Mouse (Mus musculus) large intestine, adult 2 months (tissue): ENCODE results near the gene Usp33. TPM values are rescaled to one million over a fixed set of nuclear protein-coding genes. Genes with fewer than 3 reads are reported as not detected.
"Not testable (repeated sequence)": the region's sequence is repeated elsewhere in the genome, so short reads cannot be mapped to it uniquely, and the experiment has no call there.

Experiments used
- DNase-seq: peaks from one replicate; pipeline ENCODE4 v3.0.0-alpha.2; 2012; ENCODE audit warnings: low read depth, low spot score
- WGBS: fragments of 180-500 bp; shearing (Covaris S2); methylation state at CpG from one replicate; pipeline ENCODE4 v1.1.7; 2018; 5-methylcytosine and 5-hydroxymethylcytosine counted together
- polyA plus RNA-seq: library from polyadenylated mRNA; depleted of rRNA; stranded (reverse); fragments of >200 nt; gene quantifications from 2 replicates; pipeline ENCODE4 v1.2.3, GENCODE M21; 2012; rRNA removed

Usp33 gene
- polyA plus RNA-seq: 12.3 and 24.2 TPM in 2 replicates

DNA sequence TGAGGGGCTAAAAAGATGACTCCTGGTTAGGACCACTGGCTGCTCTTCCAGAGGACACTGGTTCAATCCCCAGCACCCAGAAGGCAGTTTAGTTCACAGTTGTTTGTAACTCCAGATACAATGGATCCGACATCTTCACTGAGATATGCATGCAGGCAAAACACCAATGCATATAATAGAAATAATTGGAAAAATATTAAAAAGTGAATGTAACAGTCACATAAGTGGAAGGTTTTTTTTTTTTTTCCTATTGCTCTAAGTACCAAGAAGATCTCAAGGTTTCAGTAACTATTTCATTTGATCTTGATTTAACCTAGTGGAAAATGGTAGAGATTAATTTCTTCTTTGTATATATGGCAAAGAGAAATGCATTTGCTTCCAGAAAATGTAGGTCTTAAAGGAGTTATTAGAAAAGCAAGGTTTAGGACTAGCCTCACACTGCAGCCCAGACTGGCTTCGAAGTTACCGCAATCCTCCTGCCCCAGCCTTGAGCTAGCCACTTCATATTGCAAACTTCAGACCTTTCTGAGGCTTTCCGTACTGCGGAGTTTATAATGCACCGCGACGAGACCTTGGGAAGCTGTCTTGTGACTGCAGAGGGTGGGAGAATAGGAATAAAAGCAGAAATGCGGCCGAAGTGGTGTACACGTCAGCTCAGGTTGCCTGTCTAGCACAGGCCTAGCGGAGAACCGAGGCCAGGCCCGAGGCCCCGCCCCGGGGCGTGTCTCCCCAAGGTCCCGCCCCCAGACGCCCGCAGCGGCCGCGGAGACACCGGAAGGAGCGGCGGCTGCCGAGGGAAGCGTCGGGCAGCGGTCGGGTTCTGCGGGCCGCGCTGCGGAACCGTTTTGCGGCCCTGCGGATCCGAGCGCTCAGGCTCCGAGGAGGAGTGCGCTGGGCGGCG is at the start of gene Usp33:
Usp33 (plus strand) TSS at position 747 of the 901 bp plus-strand sequence.
- DNase-seq: no peak
- 7% methylated on average over 43 of the region's 44 CpGs for WGBS

DNA sequence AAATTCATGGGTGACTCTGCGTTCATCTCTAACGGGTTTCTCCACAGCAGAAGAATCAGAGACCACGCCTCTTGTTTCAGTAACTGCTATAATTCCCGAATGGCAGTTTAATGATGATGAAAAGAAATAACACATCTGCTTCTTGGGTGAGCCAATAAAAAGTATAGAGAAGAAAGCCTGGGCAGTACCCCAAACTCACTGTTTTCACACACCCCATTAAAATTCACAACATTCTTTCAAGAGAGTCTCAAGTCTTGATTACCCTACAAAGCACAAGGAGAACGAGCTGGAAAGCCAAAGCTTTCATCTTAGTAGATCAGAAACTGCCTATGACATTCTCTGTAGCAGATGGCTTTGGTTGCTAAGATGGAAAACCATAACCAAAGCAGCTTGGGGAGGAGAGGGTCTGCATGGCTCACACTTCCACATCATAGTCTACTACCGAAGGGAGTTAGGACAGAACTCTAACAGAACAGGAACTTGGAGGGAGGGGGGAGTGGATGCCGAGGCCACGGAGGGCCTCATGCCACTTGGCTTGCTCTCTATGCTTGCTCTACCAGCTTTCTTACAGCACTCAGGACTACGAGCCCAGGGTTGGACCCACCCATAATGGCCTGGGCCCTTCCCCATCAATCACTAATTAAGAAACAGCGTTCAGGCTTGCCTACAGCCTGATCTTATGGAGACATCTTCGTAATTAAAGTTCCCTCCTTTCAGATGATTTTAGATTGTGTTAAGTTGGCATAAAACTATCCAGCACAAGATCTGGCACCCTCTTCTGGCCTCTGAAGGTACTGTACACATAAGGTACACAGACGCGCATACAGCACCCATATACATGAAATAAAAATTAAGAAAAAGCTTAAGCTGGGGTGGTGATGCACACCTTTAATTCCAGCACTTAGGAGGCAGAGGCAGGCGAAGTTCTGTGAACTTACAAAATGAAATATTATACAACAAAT is 45.6 kb upstream of the Usp33 start:
- DNase-seq: no peak
- 73% methylated on average over 14 of the region's 14 CpGs for WGBS

DNA sequence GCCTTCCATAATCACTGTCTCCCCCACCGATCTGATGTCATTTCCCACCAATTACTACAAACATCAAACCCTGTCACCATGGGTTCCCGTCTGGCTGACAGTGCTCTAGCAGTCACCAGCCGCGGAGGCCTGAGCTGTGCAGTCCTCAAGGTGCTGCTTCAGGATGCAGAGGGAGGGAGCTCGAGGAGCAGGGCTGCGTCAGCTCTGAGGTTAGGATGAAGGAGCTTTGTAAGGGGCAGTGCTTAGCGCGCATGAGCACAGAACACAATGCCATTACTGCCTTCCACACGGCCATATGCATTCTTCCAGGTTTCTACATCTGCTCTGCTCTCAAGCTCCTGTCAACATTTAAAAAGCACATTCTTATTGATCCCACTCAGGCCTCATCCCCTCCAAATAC is 43.3 kb upstream of the Usp33 start:
- 91% methylated on average over 9 of the region's 9 CpGs for WGBS
- DNase-seq: no peak

DNA sequence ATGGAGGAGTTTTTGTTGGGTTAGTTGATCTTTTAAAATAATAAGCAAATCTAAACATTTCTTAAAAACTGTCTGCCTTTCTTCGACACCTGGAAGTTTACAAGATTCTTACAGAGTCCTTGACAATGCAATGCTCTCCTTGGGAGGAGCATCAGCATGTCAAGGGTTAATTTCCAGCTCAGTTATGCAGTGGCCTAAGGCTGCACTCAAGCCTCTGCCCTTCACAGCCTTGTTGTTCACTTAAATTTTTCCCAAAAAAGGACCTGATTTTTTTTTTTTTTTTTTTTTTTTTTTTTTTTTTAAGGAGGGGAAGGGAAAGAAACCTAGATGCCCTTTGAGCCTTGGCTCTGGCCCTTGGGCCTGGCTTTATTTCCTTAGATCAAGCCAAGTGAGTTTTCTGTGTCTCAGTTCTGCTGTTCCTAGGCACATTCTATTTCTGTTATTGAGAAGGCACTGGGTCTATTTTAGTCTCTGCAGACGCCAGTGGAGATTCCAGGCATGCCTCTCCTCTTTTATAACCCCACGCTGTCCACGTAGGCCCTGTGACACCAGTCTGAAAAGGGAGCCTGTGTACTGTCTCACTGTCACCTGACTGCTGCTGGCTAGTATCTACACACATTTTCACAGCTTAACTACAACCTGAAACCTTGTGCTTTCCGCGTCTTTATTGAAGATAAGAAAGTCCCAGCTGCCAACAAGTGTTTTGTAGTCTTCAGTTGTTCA is 42.0 kb upstream of the Usp33 start:
- DNase-seq: no peak
- WGBS: 27% methylated on average over 6 of the region's 6 CpGs

DNA sequence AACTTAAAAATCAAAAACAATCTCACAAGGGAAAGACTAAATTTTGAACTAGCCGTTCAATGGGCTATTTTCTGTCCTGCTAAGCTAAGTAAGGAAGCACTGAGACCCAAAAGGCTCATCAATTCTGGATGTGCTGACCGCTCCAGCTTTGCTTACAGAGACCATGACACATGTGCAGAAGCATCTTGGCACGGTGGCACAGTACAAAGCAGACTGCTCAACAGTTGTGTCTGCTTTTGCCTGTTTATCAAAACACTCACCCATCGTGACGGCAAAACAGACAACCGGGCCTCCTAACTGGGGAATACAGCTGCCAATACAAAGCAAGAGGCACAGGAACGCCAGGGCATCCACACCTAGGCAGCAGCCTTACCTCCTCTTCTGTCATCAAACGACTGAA is 41.2 kb upstream of the Usp33 start:
- no peak for DNase-seq
- WGBS: 76% methylated on average over 8 of the region's 8 CpGs

DNA sequence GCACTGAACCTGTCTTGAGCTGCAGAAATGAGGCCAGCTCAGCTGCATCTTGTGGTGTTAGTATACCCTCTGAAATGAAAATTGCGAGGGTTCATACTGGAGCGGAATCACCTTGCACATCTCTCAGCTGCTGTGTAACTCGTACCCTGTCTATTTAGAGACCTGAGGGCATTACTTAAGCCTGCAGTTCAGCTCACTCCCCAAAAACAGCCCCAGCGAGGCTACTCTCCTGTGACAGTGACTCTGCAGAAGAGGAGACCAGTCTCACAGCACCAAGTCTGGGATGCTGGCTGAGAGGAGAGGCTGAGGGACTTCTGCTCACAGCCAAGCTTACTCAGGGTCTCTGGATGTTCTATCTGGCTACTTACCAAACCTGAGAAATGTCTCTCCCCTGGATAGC is 40.3 kb upstream of the Usp33 start:
- DNase-seq: no peak
- WGBS: 91% methylated on average over 4 of the region's 4 CpGs

DNA sequence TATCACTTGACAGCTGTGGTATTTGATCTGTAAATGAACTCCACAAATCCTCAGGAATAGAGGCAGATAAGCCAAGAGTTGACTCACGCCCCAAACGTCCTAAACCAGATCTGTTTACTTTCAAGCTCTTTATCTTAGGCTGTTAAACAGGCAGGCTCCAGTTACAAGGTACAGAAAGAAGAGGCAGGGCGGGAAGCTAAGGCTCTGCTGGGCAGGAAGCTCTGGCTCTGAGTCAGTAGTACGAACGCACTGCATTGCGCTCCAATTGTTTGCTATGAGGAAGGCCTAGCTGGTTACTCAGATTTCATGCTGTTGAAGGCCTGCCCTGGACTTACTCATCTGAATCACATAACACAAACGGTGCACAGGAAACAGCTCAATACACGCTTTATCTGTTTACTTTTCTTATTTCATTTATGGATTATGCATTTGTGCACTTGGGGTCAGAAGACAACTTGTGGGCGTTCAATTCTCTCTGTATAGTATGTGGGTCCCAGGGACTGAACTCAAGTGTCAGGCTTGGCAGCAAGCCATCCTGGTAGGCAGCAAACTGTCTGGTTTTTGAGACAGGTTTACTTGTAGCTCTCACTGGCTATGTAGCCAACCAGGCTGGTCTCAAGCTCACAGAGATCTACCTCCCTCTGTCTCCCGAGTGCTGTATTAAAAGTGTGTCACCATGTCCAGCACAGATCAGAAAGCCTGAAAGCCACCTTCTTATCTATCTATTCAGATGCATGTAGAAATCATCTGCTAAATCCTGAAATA is 37.6 kb upstream of the Usp33 start:
- peak; percentile 85 for DNase-seq
- 12% methylated on average over 10 of the region's 10 CpGs for WGBS

DNA sequence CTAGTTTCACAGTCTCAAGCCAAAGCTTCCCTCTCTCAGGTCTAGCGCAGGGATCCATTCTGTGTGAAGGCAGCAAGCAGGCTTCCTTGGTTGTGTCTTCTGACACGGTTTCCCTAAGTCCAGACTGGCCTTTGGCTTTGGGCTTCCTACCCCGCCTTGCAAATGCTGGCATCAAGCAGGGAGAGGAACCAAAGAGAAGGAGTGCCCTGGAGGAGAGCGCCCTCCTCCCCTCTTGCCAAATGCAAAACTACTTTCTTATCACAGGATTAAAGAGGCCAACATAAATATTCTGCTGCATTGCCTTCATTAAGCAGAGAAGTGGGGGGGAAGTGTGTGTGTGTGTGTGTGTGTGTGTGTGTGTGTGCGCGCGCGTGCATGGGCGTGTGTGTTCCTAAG is 37.0 kb upstream of the Usp33 start:
- 53% methylated on average over 9 of the region's 9 CpGs for whole genome bisulfite sequencing
- DNase-seq: no peak

DNA sequence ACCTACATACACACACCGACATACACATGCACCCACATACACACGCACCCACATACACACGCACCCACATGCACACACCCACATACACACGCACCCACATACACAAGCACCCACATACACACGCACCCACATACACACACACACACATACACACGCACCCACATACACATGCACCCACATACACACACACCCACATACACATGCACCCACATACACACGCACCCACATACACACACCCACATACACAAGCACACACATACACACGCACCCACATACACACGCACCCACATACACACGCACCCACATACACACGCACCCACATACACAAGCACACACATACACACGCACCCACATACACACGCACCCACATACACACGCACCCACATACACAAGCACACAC is 31.6 kb upstream of the Usp33 start:
- WGBS: 77% methylated on average over 14 of the region's 14 CpGs
- not testable (repeated sequence) for DNase-seq

DNA sequence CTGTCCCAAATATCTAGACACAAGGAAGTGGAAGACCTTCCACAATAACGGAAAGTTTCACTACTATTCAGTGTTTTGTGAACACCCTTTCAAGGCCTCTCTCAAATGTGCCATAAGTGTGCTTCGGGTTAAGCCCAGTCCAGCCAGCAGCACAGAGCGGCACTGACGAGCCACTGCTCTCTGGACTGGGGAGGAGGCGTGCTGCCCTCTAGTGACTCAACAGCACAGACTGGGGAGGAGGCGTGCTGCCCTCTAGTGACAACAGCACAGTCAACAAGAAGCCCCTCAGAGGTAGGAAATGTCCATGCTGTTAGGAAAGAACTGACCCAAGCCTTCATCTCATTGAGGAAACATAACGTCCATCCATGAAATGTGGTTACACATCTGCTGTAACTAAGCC is 30.7 kb upstream of the Usp33 start:
- DNase-seq: no peak
- WGBS: 6% methylated on average over 7 of the region's 7 CpGs

DNA sequence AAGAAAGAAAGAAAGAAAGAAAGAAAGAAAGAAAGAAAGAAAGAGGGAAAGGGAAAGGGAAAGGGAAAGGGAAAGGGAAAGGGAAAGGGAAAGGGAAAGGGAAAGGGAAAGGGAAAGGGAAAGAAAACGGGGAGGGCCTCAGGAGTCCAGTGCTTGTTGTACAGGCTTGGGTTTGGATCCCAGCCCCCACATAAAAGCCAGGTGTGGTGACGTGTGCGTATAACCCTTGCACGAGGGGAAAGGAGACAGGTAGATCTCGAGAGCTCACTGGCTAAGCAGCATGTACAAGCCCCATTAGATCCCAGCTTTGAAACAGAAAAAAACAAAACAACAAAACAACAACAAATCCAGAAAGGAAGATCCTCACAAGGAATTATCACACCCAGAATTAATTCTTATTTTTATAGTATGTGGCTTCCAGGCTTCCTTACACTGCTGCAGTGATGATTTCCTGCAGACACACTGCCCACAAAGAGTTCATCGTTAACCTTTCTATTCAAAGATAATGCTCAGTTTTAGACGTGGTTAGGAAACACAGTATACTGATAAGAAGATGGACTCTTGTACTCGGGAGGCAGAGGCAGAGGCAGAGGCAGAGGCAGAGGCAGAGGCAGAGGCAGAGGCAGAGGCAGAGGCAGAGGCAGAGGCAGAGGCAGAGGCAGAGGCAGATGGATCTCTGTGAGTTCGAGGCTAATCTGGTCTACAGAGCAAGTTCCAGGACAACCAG is 29.7 kb upstream of the Usp33 start:
- DNase-seq: not testable (repeated sequence)
- 65% methylated on average over 9 of the region's 9 CpGs for WGBS

DNA sequence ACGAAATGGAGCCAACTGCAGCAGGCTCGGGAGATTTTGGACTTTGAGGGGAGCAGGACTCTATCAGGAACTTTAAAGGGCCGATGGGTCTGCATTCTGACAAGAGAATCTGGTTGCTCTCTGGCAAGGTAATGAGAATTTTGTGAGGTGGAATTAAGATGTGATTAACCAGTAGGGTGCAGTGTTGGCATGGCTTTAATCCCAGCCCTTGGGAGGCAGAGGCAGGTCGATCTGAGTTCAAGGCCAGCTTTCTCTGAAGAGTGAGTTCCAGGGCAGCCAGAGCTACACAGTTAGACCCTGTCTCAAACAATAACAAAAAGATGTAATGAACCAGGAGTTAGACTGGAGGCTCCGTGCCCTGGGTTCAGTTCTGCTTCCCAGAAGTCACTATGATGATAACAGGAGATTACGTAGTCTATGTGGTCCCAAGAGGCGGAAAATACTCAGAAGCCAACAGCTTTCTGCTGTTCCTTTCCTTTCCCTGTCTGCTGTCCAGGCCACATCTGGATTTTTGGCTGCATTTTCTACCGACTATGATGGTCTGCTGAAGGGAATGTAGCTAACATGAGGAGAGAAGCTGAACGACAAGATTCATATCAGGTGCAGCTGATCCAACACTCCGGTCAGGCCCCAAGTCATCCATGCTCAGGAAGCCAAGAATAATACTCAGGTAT is 25.2 kb upstream of the Usp33 start:
- DNase-seq: no peak
- 85% methylated on average over 10 of the region's 10 CpGs for WGBS

DNA sequence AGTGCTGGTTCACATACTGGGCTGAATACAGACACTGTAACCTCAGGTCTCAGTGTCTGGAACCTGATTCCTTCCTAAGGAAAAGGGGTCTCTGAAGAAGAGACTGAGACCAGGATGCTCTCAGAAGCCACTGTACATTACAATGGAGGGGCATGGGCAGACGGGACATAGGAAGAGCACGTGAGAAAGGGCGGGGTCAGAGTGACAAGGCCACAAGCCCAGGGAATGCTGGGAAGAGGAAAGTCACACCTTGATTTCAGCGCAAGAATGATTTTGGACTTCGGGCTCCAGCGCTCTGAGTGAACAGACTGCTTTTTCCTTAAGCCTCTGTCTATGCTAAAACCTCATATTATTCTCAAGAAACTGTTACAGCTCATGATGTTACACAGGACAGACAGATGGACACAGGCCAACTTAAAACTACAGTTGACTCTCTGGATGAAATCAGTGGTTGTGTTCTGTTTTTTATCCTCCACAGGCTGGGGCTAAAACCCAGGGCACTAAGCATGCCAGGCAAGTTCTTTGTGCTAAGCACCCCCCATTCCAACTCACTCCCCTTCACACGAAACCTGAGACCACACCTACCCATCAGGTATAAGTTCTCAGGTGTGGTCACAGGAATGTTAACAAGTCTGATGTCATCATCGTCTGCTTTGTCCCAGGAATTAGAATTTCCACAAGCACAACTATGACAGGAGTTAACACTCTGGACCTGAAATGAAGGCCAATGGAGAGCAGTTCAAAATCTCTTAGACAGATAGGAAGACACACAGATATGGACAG is 24.3 kb upstream of the Usp33 start:
- no peak for DNase-seq
- 46% methylated on average over 8 of the region's 8 CpGs for WGBS

DNA sequence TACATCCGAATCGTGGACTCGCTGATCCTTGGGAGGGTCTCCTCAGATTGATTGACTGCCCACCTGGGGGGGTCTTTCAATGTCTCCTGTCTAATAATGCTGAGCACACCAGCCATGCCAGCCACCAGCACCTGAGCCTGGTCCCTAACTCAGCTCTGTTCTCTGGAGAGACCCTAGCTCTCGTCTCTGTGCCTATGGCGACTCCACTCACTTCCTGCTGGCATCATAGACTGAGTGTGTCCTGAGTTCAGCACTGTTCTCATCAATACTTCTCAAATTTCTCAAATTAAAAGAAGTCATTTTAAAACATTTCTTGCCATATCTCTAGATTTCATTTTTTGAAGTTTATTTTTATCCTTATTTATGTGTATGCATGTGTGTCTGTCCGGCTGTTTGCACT is 14.2 kb upstream of the Usp33 start:
- no peak for DNase-seq
- WGBS: 98% methylated on average over 6 of the region's 6 CpGs

DNA sequence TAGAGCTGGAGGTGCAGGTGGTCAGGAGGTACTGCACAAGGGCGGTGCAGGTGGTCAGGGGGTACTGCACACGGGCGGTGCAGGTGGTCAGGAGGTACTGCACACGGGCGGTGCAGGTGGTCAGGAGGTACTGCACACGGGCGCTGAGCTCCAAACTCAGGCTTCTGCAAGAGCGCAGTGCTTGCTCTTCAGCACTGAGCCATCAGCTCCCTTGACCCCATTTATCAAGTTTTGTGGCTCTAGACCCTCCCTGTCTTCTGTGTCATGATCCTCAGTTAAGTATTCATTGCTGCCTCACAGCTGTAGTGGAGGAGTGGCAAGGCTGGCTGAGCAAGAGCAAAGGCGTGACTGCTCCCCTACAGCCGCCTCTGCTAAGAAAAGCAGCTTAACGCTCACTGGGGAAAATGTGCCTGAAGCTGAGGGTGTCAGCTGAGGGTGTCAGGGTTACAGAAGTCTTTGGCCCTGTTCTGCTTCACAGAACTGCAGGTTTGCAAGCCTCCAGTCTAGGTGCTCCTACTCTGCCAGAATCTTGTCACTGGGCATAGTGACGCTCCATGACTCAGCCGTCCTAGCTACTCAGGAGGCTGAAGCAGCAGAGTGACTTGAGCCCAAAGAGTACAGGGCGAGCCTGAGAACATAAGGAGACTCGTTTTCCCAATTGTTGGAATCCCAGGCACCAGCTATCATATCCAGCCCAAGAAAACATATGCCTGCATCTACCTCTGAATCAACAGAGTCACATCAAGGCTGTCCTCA is 13.6 kb upstream of the Usp33 start:
- no peak for DNase-seq
- 89% methylated on average over 15 of the region's 15 CpGs for WGBS

DNA sequence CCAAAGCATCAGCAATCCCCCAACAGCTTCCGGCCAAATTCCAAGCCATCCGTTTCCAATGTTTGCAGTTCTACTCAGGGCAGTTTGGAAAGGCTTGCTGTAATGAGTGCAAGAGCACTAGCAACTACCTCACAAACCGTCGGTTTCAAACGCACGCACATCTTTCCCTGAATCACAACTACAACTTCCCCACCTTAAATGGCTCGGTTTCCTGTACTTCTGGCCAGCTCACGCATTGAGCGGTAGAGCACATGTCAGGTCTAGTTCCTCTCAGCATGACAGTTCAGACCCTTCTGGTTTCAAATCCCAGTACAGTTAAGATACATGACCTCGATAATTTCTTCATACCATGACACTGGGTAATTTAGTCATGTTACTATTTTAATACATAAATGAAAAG is 12.6 kb upstream of the Usp33 start:
- DNase-seq: no peak
- WGBS: 94% methylated on average over 10 of the region's 10 CpGs

DNA sequence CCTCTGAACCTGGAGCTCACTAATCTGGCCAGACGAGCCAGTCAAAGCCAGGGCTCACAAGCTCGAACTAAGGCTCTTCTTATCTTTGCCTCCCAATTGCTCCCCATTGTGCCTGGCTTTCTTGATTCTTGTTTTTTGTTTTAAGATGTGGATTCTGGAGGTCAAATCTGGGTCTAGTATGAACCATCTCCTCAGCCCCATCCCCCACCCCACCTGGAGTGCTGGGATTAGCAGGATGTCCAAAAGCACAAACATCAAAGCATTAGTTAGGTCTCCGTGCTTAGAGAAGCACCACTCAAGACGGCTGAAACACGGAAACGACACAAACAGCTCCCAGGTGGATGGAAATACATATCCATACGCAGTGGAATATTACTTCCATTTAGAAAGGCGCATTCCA is 10.2 kb upstream of the Usp33 start:
- DNase-seq: no peak
- WGBS: 87% methylated on average over 8 of the region's 8 CpGs
